Mouse (Mus musculus): ENCODE data around the gene BC003965.

GRCm38 (mm10) chr17:25221821-25222503 lies 37.6 kb downstream of the BC003965 start:
- no peak for TF ChIP-seq CTCF (IDR thresholded peaks at IDR 0.05; ENCODE audit: borderline replicate concordance, insufficient read depth, low read length)
- peak; percentile 54 for TF ChIP-seq POLR2A (IDR thresholded peaks at IDR 0.05; ENCODE audit: low read depth, low read length)

All from embryonic fibroblast, embryonic 13.5 days (primary cell).